Mouse (Mus musculus) neural tube, embryonic 13.5 days (tissue): ENCODE measurements at regions not wholly inside any gene's neighbourhood (a gene's known extent, or its start where the extent isn't known, plus 50 kb on each side); places are given as distances from the start of the nearest gene placed in this dataset.

Experiments
- ATAC-seq: fragments of 200-750 bp; cut with Nextera tagmentation; 2 replicates; pipeline ENCODE4 v1.8.0; 2017; ENCODE audit warnings: low read depth, mild to moderate bottlenecking, moderate TSS enrichment, moderate library complexity
- H3K27ac ChIP-seq: fragments of 300-500 bp; sonication (generic); replicated peaks from 2 replicates; pipeline ENCODE4 v1.5.1; 2015; ENCODE audit warnings: moderate library complexity, mild to moderate bottlenecking, inconsistent platforms
- H3K27me3 ChIP-seq: fragments of 300-500 bp; sonication (generic); 2 replicates; pipeline ENCODE4 v1.6.1; 2015; ENCODE audit warnings: mild to moderate bottlenecking, inconsistent platforms
- H3K36me3 ChIP-seq: fragments of 300-500 bp; sonication (generic); 2 replicates; pipeline ENCODE4 v1.6.1; 2015; ENCODE audit warnings: mild to moderate bottlenecking, inconsistent platforms
- H3K4me1 ChIP-seq: fragments of 300-500 bp; sonication (generic); replicated peaks from 2 replicates; pipeline ENCODE4 v1.6.1; 2015; ENCODE audit warnings: inconsistent platforms
- H3K4me2 ChIP-seq: fragments of 300-500 bp; sonication (generic); 2 replicates; pipeline ENCODE4 v1.6.1; 2015; ENCODE audit warnings: inconsistent platforms, mild to moderate bottlenecking, moderate library complexity
- H3K4me3 ChIP-seq: fragments of 300-500 bp; sonication (generic); 2 replicates; pipeline ENCODE4 v1.5.1; 2015; ENCODE audit warnings: mild to moderate bottlenecking, inconsistent platforms
- H3K9ac ChIP-seq: fragments of 300-500 bp; sonication (generic); 2 replicates; pipeline ENCODE4 v1.6.1; 2015; ENCODE audit warnings: moderate library complexity, mild to moderate bottlenecking, inconsistent platforms
- H3K9me3 ChIP-seq: fragments of 300-500 bp; sonication (generic); 2 replicates; pipeline ENCODE4 v1.6.1; 2016; ENCODE audit warnings: inconsistent platforms
- WGBS: fragments of 180-500 bp; shearing (Covaris S2); methylation state at CpG from one replicate; pipeline ENCODE4 v1.1.7; 2015; 5-methylcytosine and 5-hydroxymethylcytosine counted together

- Histone ChIP-seq H3K4me1 (no peaks in the 10 kb centered on the region), H3K36me3 (no peaks in the 10 kb centered on the region), H3K9me3 (no peaks in the 10 kb centered on the region; the same call in 1 of the 2 replicates), H3K4me2 (no peak overlapping the region), H3K27ac (no peak overlapping the region), H3K27me3 (no peaks in the 10 kb centered on the region), H3K9ac (no peak overlapping the region), H3K4me3 (no peak overlapping the region)
- ATAC-seq = no peak
- WGBS = 94% methylated on average over 1 of the region's 1 CpGs
Measured at GRCm38 (mm10) chr6:106876690-106877089, 76.8 kb upstream of the Crbn start.

GRCm38 (mm10) chr6:106891879-106892638 lies 92.2 kb upstream of the Crbn start:
- Histone ChIP-seq H3K9ac (no peak overlapping the region), H3K36me3 (no peaks in the 10 kb centered on the region), H3K27ac (peak overlapping the region; percentile 71), H3K4me3 (no peak overlapping the region), H3K4me1 (peaks cover 10% of the 10 kb centered on the region), H3K4me2 (no peak overlapping the region), H3K27me3 (no peaks in the 10 kb centered on the region), H3K9me3 (no peaks in the 10 kb centered on the region)
- peak; percentile 80 for ATAC-seq
- WGBS = 26% methylated on average over 4 of the region's 4 CpGs

GRCm38 (mm10) chr6:106892639-106892934 lies 92.7 kb upstream of the Crbn start:
- ATAC-seq = peak; percentile 19; the same call in 1 of the 2 replicates
- no peak overlapping the region for H3K4me2 ChIP-seq
- no peaks in the 10 kb centered on the region for H3K9me3 ChIP-seq
- no peaks in the 10 kb centered on the region for H3K27me3 ChIP-seq
- H3K4me3 ChIP-seq = no peak overlapping the region
- 37% methylated on average over 2 of the region's 2 CpGs for WGBS
- peaks cover 10% of the 10 kb centered on the region for H3K4me1 ChIP-seq
- H3K9ac ChIP-seq = no peak overlapping the region
- no peaks in the 10 kb centered on the region for H3K36me3 ChIP-seq
- peak overlapping the region; percentile 71; the same call in 1 of the 2 replicates for H3K27ac ChIP-seq

- Histone ChIP-seq H3K9me3 (no peaks in the 10 kb centered on the region), H3K4me1 (no peaks in the 10 kb centered on the region), H3K4me3 (no peak overlapping the region), H3K9ac (no peak overlapping the region), H3K27ac (no peak overlapping the region), H3K36me3 (no peaks in the 10 kb centered on the region), H3K4me2 (no peak overlapping the region), H3K27me3 (no peaks in the 10 kb centered on the region)
- whole genome bisulfite sequencing = 73% methylated on average over 8 of the region's 8 CpGs
- no peak for ATAC-seq
Measured at GRCm38 (mm10) chr6:106903953-106904683, 104.2 kb upstream of the Crbn start.

- no peak for ATAC-seq
Measured at GRCm38 (mm10) chr6:106915121-106915520, 115.2 kb upstream of the Crbn start.

GRCm38 (mm10) chr6:106916683-106917289 lies 116.9 kb upstream of the Crbn start:
- Histone ChIP-seq H3K27ac (no peak overlapping the region), H3K36me3 (no peaks in the 10 kb centered on the region), H3K4me3 (no peak overlapping the region), H3K9me3 (no peaks in the 10 kb centered on the region), H3K4me2 (no peak overlapping the region), H3K9ac (no peak overlapping the region), H3K27me3 (no peaks in the 10 kb centered on the region), H3K4me1 (no peaks in the 10 kb centered on the region)
- WGBS = 96% methylated on average over 3 of the region's 3 CpGs
- no peak for ATAC-seq

More at GRCm38 (mm10) chr6:106915121-106915520, 115.2 kb upstream of the Crbn start:
- Histone ChIP-seq H3K9ac (no peak overlapping the region), H3K9me3 (no peaks in the 10 kb centered on the region), H3K4me1 (no peaks in the 10 kb centered on the region), H3K36me3 (no peaks in the 10 kb centered on the region), H3K4me3 (no peak overlapping the region), H3K27ac (no peak overlapping the region), H3K27me3 (no peaks in the 10 kb centered on the region), H3K4me2 (no peak overlapping the region)
- WGBS = 91% methylated on average over 2 of the region's 2 CpGs

- WGBS = 54% methylated on average over 2 of the region's 2 CpGs
- Histone ChIP-seq H3K9me3 (no peaks in the 10 kb centered on the region), H3K36me3 (no peaks in the 10 kb centered on the region), H3K9ac (no peak overlapping the region), H3K27ac (no peak overlapping the region), H3K27me3 (no peaks in the 10 kb centered on the region), H3K4me2 (no peak overlapping the region), H3K4me1 (no peaks in the 10 kb centered on the region), H3K4me3 (no peak overlapping the region)
- no peak for ATAC-seq
Measured at GRCm38 (mm10) chr6:106920951-106921350, 121.1 kb upstream of the Crbn start.

- Histone ChIP-seq H3K9ac (no peak overlapping the region), H3K4me3 (no peak overlapping the region), H3K36me3 (no peaks in the 10 kb centered on the region), H3K27me3 (no peaks in the 10 kb centered on the region), H3K27ac (no peak overlapping the region), H3K9me3 (no peaks in the 10 kb centered on the region), H3K4me1 (no peaks in the 10 kb centered on the region), H3K4me2 (no peak overlapping the region)
- 58% methylated on average over 2 of the region's 2 CpGs for WGBS
- 0 out of 2 replicates have a peak, but pooled peaks have one; percentile 47 for ATAC-seq
Measured at GRCm38 (mm10) chr6:106925486-106925885, 125.6 kb upstream of the Crbn start.

GRCm38 (mm10) chr6:106933584-106933983 lies 133.7 kb upstream of the Crbn start:
- ATAC-seq = no peak
- Histone ChIP-seq H3K4me2 (no peak overlapping the region), H3K36me3 (no peaks in the 10 kb centered on the region), H3K27ac (no peak overlapping the region), H3K4me3 (no peak overlapping the region), H3K9me3 (no peaks in the 10 kb centered on the region), H3K9ac (no peak overlapping the region), H3K27me3 (no peaks in the 10 kb centered on the region), H3K4me1 (no peaks in the 10 kb centered on the region)
- WGBS = 91% methylated on average over 6 of the region's 6 CpGs

- H3K4me1 ChIP-seq = peaks cover 5% of the 10 kb centered on the region; the same call in 1 of the 2 replicates
- no peaks in the 10 kb centered on the region for H3K36me3 ChIP-seq
- no peaks in the 10 kb centered on the region for H3K27me3 ChIP-seq
- no peak overlapping the region for H3K9ac ChIP-seq
- no peak overlapping the region for H3K4me3 ChIP-seq
- WGBS = 53% methylated on average over 3 of the region's 3 CpGs
- 0 out of 2 replicates have a peak overlapping the region, but pooled peaks have one; percentile 23 for H3K27ac ChIP-seq
- H3K9me3 ChIP-seq = no peaks in the 10 kb centered on the region
- no peak overlapping the region for H3K4me2 ChIP-seq
- ATAC-seq = peak; percentile 73
Measured at GRCm38 (mm10) chr6:106946227-106946927, 146.5 kb upstream of the Crbn start.

- H3K4me2 ChIP-seq = no peak overlapping the region
- H3K4me3 ChIP-seq = no peak overlapping the region
- H3K27me3 ChIP-seq = no peaks in the 10 kb centered on the region
- no peaks in the 10 kb centered on the region for H3K9me3 ChIP-seq
- no peaks in the 10 kb centered on the region for H3K36me3 ChIP-seq
- peaks cover 7% of the 10 kb centered on the region; the same call in 1 of the 2 replicates for H3K4me1 ChIP-seq
- 41% methylated on average over 4 of the region's 4 CpGs for WGBS
- H3K27ac ChIP-seq = peak overlapping the region; percentile 67
- peak; percentile 90 for ATAC-seq
- H3K9ac ChIP-seq = no peak overlapping the region
Measured at GRCm38 (mm10) chr6:106950909-106951308, 151.0 kb upstream of the Crbn start.

GRCm38 (mm10) chr6:106961320-106961719 lies 161.4 kb upstream of the Crbn start:
- no peaks in the 10 kb centered on the region for H3K27me3 ChIP-seq
- 78% methylated on average over 2 of the region's 2 CpGs for WGBS
- H3K36me3 ChIP-seq = no peaks in the 10 kb centered on the region

More at GRCm38 (mm10) chr6:106961320-106961719, 161.4 kb upstream of the Crbn start:
- H3K4me3 ChIP-seq = no peak overlapping the region
- no peak overlapping the region for H3K9ac ChIP-seq
- no peak overlapping the region for H3K27ac ChIP-seq
- no peak overlapping the region for H3K4me2 ChIP-seq
- no peaks in the 10 kb centered on the region for H3K4me1 ChIP-seq
- no peak for ATAC-seq
- no peaks in the 10 kb centered on the region for H3K9me3 ChIP-seq
